Mouse (Mus musculus) CH12.LX (cell line): ENCODE results near the gene Tcl1b3. TPM values are rescaled to one million over a fixed set of nuclear protein-coding genes. Genes with fewer than 3 reads are reported as not detected.

Experiments
- DNase-seq: peaks from one replicate; pipeline ENCODE4 v3.0.0-alpha.2; 2013; ENCODE audit errors: extremely low read depth
- H3K27ac ChIP-seq: 2 replicates; pipeline ENCODE4 v1.5.1; 2012; ENCODE audit warnings: low read depth, mild to moderate bottlenecking, control low read depth, moderate library complexity; ENCODE audit not compliant: insufficient read depth
- H3K27me3 ChIP-seq: replicated peaks from 2 replicates; pipeline ENCODE3; 2012; ENCODE audit warnings: inconsistent platforms
- H3K36me3 ChIP-seq, 2 experiments: replicated peaks in 1 of 2; 2 replicates each; pipeline versions ENCODE3 to v1.6.1; 2012; ENCODE audit warnings: inconsistent platforms in 1 of 2, low read length in 1 of 2, mild to moderate bottlenecking in 1 of 2, mixed read lengths in 1 of 2, moderate library complexity in 1 of 2; ENCODE audit not compliant: control insufficient read depth in 1 of 2, insufficient read depth in 1 of 2
- H3K4me1 ChIP-seq, 2 experiments: 2 replicates each; pipeline ENCODE4 v1.6.1; 2012; ENCODE audit warnings: inconsistent platforms in 1 of 2, moderate library complexity in 1 of 2; ENCODE audit not compliant: insufficient read depth in 2 of 2, control insufficient read depth in 1 of 2
- H3K4me2 ChIP-seq: 2 replicates; pipeline ENCODE4 v1.6.1; 2012; ENCODE audit warnings: low read depth, mild to moderate bottlenecking, control low read depth; ENCODE audit not compliant: poor library complexity, insufficient read depth, severe bottlenecking
- H3K4me3 ChIP-seq, 3 experiments: fragments of 150-350 bp in 1 of 3; sonication (generic) in 1 of 3; replicated peaks in 1 of 3; 2 replicates each; pipeline versions ENCODE3 to v1.5.1; 2011 to 2012; ENCODE audit warnings: low read depth in 2 of 3, low read length in 2 of 3, mild to moderate bottlenecking in 2 of 3, moderate library complexity in 2 of 3, control low read depth in 1 of 3, improper control_type of control experiment in 1 of 3, inconsistent platforms in 1 of 3, mixed read lengths in 1 of 3; ENCODE audit not compliant: poor library complexity in 1 of 3
- H3K79me2 ChIP-seq: replicated peaks from 2 replicates; pipeline ENCODE4 v1.6.1; 2012; ENCODE audit warnings: mild to moderate bottlenecking, moderate library complexity; ENCODE audit not compliant: control insufficient read depth, poor library complexity, insufficient read depth, severe bottlenecking; ENCODE audit errors: extremely low read depth
- H3K9ac ChIP-seq: 2 replicates; pipeline ENCODE4 v1.6.1; 2012; ENCODE audit warnings: low read depth, mild to moderate bottlenecking, control low read depth, moderate library complexity; ENCODE audit not compliant: insufficient read depth
- H3K9me3 ChIP-seq: replicated peaks from 2 replicates; pipeline ENCODE3; 2012; ENCODE audit warnings: low read length, inconsistent platforms, mixed read lengths
- CHD1 ChIP-seq: IDR thresholded peaks from 2 replicates; pipeline ENCODE4 v1.6.1; 2012; ENCODE audit warnings: low read depth, low read length, improper control_type of control experiment, inconsistent platforms
- CHD2 ChIP-seq: IDR thresholded peaks from 2 replicates; pipeline ENCODE4 v1.6.1; 2011; ENCODE audit warnings: low read length, improper control_type of control experiment
- E2F4 ChIP-seq: IDR thresholded peaks from 2 replicates; pipeline ENCODE4 v1.6.1; 2011; ENCODE audit warnings: low read depth, low read length, improper control_type of control experiment; ENCODE audit not compliant: insufficient replicate concordance
- ELF1 ChIP-seq: IDR thresholded peaks from 2 replicates; pipeline ENCODE4 v1.6.1; 2014; ENCODE audit warnings: low read depth, mild to moderate bottlenecking, inconsistent platforms, low read length, improper control_type of control experiment
- GABPA ChIP-seq: IDR thresholded peaks from 2 replicates; pipeline ENCODE4 v1.6.1; 2012; ENCODE audit warnings: low read depth, low read length, improper control_type of control experiment, inconsistent platforms; ENCODE audit not compliant: insufficient replicate concordance
- HCFC1 ChIP-seq: IDR thresholded peaks from 2 replicates; pipeline ENCODE4 v1.6.1; 2012; ENCODE audit warnings: low read depth, mild to moderate bottlenecking, inconsistent platforms, low read length, improper control_type of control experiment
- IRF4 ChIP-seq: IDR thresholded peaks from 2 replicates; pipeline ENCODE4 v1.6.1; 2014; ENCODE audit warnings: low read depth, mild to moderate bottlenecking, inconsistent platforms, low read length, improper control_type of control experiment
- JUND ChIP-seq: conservative IDR thresholded peaks from 2 replicates; pipeline ENCODE4 v1.6.1; 2011; ENCODE audit warnings: low read depth, low read length, improper control_type of control experiment
- KAT2A ChIP-seq: IDR thresholded peaks from 2 replicates; pipeline ENCODE4 v1.6.1; 2012; ENCODE audit warnings: low read length, improper control_type of control experiment, inconsistent platforms; ENCODE audit not compliant: insufficient replicate concordance
- MAZ ChIP-seq: IDR thresholded peaks from 2 replicates; pipeline ENCODE4 v1.6.1; 2012; ENCODE audit warnings: low read depth, mild to moderate bottlenecking, inconsistent platforms, low read length, improper control_type of control experiment, moderate library complexity
- NELFE ChIP-seq: IDR thresholded peaks from 2 replicates; pipeline ENCODE4 v1.6.1; 2011; ENCODE audit warnings: low read depth, low read length, improper control_type of control experiment
- POLR2A ChIP-seq: IDR thresholded peaks from 2 replicates; pipeline ENCODE4 v1.6.1; 2011; ENCODE audit warnings: low read depth, mild to moderate bottlenecking, improper control_type of control experiment, low read length
- RAD21 ChIP-seq: IDR thresholded peaks from 2 replicates; pipeline ENCODE4 v1.6.1; 2011; ENCODE audit warnings: low read depth, mild to moderate bottlenecking, low read length, improper control_type of control experiment, moderate library complexity
- RCOR1 ChIP-seq: conservative IDR thresholded peaks from 2 replicates; pipeline ENCODE4 v1.6.1; 2012; ENCODE audit warnings: low read depth, mild to moderate bottlenecking, inconsistent platforms, low read length, improper control_type of control experiment
- SIN3A ChIP-seq: IDR thresholded peaks from 2 replicates; pipeline ENCODE4 v1.6.1; 2012; ENCODE audit warnings: low read length, improper control_type of control experiment, inconsistent platforms
- SMC3 ChIP-seq: IDR thresholded peaks from 2 replicates; pipeline ENCODE4 v1.6.1; 2011; ENCODE audit warnings: low read depth, low read length, improper control_type of control experiment
- USF2 ChIP-seq: conservative IDR thresholded peaks from 2 replicates; pipeline ENCODE4 v1.6.1; 2011; ENCODE audit warnings: low read depth, low read length, improper control_type of control experiment
- ZKSCAN1 ChIP-seq: IDR thresholded peaks from 2 replicates; pipeline ENCODE4 v1.6.1; 2012; ENCODE audit warnings: low read depth, inconsistent platforms, low read length, improper control_type of control experiment, borderline replicate concordance
- ZNF384 ChIP-seq: IDR thresholded peaks from 2 replicates; pipeline ENCODE4 v1.6.1; 2012; ENCODE audit warnings: low read depth, low read length, improper control_type of control experiment, inconsistent platforms
- dilution Hi-C: fragments of 300-500 bp; cut with MboI; formaldehyde crosslinking; loops from 2 replicates; pipeline ENCODE4 v1.14.3; 2020; ENCODE audit warnings: low sequenced_read_pairs; ENCODE audit not compliant: extremely low pct_unique_long_range_greater_than_20kb, extremely low pct_ligation_motif_present
- in situ Hi-C: fragments of 300-500 bp; cut with MboI; formaldehyde crosslinking; loops from 3 replicates; pipeline ENCODE4 v1.14.3; 2019; ENCODE audit warnings: low sequenced_read_pairs, low pct_ligation_motif_present, low pct_unique_long_range_greater_than_20kb, mixed read lengths
- polyA plus RNA-seq: library from polyadenylated mRNA; unstranded; fragments of >175 nt; gene quantifications from 2 replicates; pipeline ENCODE4 v1.2.1, GENCODE M21; 2012; ENCODE audit warnings: low read depth; ENCODE audit not compliant: insufficient read length
- total RNA-seq, 2 experiments: library from RNA; depleted of rRNA; stranded (reverse); fragments of 300-350 nt in 1 of 2; fragments of >200 nt in 1 of 2; gene quantifications; 2 replicates each; pipeline ENCODE4 v1.2.3; 2012 to 2014

The Tcl1b3 gene
- total and polyA plus RNA-seq, 3 experiments = not detected

DNA sequence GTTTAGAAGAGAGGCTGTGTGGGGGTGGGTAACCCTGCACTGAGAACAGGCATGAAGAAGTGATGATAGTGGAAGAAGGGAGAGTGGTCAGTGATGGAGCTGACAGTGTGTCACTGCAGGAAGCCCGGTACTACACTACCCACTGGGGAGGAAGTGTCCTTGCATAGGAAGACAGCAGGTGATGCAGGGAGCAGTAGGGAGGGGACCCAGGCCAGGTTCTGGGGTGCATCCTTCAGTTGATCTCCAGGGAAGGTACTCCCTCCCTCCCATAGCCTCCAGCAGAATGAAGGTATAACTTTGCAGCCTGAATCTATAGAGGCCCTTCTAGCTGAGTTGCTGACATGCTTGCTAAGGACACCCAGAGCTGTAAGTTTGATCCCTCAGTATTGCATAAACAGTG lies 16.2 kb downstream of the Tcl1b3 start (continued):
- no peak for TF ChIP-seq HCFC1
- no peak for TF ChIP-seq RCOR1

DNA sequence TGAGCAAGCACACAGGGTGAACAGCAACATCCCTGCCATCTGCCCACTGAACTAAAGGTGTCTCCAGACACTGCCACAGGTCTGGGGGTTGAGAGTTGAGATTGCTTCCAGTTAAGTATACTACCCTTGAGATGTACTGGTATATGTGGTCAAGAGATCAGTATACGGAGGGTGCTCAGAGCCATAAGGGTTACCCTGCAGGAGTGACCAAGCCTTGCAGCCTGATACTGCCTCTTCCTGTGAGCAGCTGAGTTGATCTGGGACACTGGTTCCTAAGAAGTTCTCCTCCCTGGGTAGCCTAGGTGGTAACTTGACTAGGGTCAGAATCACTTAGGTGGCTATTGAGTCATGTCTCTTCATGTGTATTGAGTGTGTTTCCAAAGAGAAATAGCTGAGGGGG lies 17.6 kb downstream of the Tcl1b3 start:
- no peaks in the 10 kb centered on the region for H3K79me2 ChIP-seq
- no peaks in the 10 kb centered on the region for H3K9me3 ChIP-seq
- in situ Hi-C loops = no loop called here

GRCm38 (mm10) chr12:105209231-105209630 lies 18.4 kb downstream of the Tcl1b3 start:
- peaks cover 77% of the 10 kb centered on the region for H3K27me3 ChIP-seq
- TF ChIP-seq NELFE = no peak
- TF ChIP-seq GABPA = no peak
- TF ChIP-seq RAD21 = no peak
- TF ChIP-seq ZNF384 = no peak
- no peak for TF ChIP-seq ZKSCAN1
- TF ChIP-seq JUND = no peak
- TF ChIP-seq IRF4 = no peak
- TF ChIP-seq E2F4 = no peak
- no peak for TF ChIP-seq ELF1
- H3K9ac ChIP-seq = no peak overlapping the region
- no peak overlapping the region for H3K4me2 ChIP-seq
- dilution Hi-C loops = no loop called here
- H3K27ac ChIP-seq = no peak overlapping the region
- in situ Hi-C loops = no loop called here
- H3K9me3 ChIP-seq = no peaks in the 10 kb centered on the region
- H3K4me3 ChIP-seq = no peak overlapping the region
- no peaks in the 10 kb centered on the region for H3K79me2 ChIP-seq
- no peaks in the 10 kb centered on the region for H3K36me3 ChIP-seq
- H3K4me1 ChIP-seq = no peaks in the 10 kb centered on the region
- DNase-seq = no peak

More for the DNA sequence above, 17.6 kb downstream of the Tcl1b3 start:
- dilution Hi-C loops = no loop called here
- no peak for DNase-seq
- H3K36me3 ChIP-seq = no peaks in the 10 kb centered on the region
- TF ChIP-seq KAT2A (no peak), HCFC1 (no peak), CHD1 (no peak), CHD2 (no peak), ZKSCAN1 (no peak), SMC3 (no peak), POLR2A (no peak), RCOR1 (no peak), SIN3A (no peak), MAZ (no peak), USF2 (no peak)
- peaks cover 72% of the 10 kb centered on the region for H3K27me3 ChIP-seq
- no peak overlapping the region for H3K27ac ChIP-seq
- H3K4me2 ChIP-seq = no peak overlapping the region
- H3K4me3 ChIP-seq = no peak overlapping the region
- no peak overlapping the region for H3K9ac ChIP-seq
- H3K4me1 ChIP-seq = no peaks in the 10 kb centered on the region
